Mouse (Mus musculus) gastrocnemius, adult 8-10 months (tissue): ENCODE data around the gene Ppp2r1b. TPM values are rescaled to one million over a fixed set of nuclear protein-coding genes. Genes with fewer than 3 reads are reported as not detected.

Source experiments
- DNase-seq, 2 experiments: peaks; one replicate each; pipeline ENCODE4 v3.0.0; 2022; ENCODE audit warnings: low spot score in 2 of 2
- total RNA-seq, 4 experiments: library from RNA; stranded (reverse); gene quantifications; 2 replicates each; pipeline ENCODE4 v1.2.4; 2022

Ppp2r1b gene
- total RNA-seq, 4 experiments from 2014 or later = 6.5 to 7.4 (median 7.0) TPM

DNA sequence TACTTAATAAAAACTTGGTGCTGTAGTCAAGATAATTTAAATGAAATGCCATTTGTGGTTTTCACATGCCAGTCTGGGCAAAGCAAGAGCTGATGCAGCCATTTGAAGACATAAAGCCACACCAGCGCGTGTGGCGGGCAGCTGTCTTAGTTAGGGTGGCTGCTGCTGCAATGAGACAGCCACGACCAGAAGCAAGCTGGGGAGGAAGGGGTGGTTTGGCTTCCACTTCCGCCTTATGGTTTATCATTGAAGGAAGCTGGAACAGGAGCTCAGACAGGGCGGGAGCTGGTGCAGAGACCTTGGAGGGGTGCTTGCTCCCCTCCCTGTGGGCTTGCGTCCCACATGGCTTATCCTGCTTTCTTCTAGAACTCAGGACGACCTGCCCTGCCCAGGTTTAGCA, 20.7 kb downstream of the Ppp2r1b start:
- no peak for DNase-seq

- no peak for DNase-seq
Observed at GRCm38 (mm10) chr9:50867015-50867414, 21.9 kb downstream of the Ppp2r1b start.

- no peak for DNase-seq
Observed at GRCm38 (mm10) chr9:50868182-50868581, 23.1 kb downstream of the Ppp2r1b start.

- no peak for DNase-seq
Observed at GRCm38 (mm10) chr9:50873210-50873609, 28.1 kb downstream of the Ppp2r1b start.

DNA sequence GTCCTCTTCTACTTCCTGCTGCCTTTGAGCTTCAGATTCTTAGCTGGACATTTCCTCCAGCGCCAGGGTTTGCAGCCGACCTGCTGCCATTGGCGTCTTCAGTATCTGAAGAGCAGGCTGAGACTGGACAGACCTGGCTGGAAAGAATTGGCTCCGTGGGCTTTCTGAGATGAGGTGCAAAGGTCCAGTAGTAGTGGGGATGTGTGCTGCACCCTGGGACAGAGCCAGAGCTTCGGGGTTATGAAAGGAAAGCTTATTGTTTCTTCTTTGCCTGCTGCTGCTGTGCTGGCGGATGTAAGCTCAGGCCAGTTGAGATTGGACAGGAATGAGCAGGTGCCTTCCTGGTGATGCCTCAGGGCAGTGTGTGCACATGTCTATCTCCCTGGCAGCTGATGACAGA, 28.9 kb downstream of the Ppp2r1b start:
- DNase-seq = no peak

DNA sequence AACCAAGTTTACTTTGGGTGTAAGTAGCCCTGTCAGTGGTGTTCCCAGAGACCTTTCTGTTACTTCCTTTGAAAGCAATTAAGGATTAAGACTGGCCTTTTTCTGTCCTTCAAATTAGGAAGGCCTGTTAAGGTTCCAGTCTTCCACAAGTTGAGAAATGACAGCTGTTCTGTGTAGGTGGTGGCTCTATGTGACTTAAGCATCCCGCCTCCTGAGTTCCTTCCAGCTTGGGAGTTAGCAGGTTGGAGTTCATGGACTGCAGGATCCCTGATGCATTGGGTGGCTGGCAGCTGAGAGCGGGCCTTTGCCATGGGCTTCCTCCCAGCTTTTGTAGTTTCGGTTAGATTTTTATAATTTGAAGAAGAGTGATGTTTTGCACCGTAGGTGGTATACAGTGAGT, 30.4 kb downstream of the Ppp2r1b start:
- no peak for DNase-seq

GRCm38 (mm10) chr9:50876287-50876686, 31.2 kb downstream of the Ppp2r1b start:
- DNase-seq = no peak

- DNase-seq = no peak
Observed at GRCm38 (mm10) chr9:50877431-50877830, 32.3 kb downstream of the Ppp2r1b start.

DNA sequence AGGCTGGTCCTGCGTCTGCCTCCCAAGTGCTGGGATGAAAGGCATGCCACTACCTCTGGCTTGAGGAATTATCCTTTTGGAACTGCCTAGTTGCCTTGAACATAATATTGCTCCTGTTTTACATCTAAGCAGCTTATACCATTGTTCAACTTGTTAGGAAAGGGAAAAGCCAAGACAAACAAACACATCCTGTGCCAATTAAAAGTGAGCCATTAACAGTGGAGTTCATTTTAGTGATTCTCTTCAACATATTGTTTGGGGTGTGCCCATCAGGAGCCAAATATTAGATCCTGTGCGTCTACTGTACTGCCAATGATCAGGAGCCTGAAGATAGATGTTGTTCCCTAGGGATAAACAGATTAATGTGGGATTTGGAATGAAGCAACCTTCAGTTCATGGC, 37.1 kb downstream of the Ppp2r1b start:
- DNase-seq = no peak

GRCm38 (mm10) chr9:50884093-50884492, 39.0 kb downstream of the Ppp2r1b start:
- DNase-seq = peak in 1 of 2 experiments; percentile 12

DNA sequence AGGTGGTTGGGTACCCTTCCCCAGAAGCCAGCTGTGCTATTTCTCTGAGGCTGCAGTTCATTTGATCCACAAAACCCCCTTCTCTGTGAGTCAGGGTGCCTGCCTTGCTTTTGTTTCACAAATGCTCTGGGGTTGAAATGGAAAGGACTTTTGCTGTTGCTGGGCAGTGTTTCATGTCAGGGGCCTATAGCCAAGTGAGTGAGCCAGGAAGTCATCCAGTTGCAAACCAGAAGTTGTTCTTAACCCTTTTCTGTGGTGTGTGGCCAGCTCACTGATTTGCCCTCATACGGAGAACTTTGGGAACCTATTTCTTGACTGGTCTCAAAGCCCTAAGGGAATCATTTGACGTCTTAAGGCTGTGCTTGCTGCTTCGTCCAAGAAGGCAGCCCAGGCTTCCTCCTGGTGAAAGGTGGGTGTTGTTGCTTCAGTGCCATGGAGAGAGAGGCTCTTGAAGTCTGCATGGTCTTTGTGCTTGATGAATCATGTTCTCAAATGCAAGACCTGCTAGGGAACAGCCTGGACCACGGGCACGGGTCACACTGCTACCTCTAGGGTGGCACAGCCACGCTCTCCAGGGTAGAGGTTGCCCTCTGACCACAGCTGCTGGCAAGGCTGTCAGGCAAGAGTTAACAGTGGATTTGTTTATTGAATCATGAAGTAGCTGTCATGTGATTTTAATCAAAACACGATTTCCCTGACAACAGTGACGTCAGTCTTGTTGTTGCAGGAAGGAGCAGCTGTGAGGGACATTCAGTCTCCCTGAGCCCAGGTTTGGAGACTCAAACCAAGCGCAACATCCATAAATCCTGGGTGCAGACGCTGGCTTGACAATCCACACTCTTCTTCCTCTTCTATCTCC, 39.9 kb downstream of the Ppp2r1b start:
- peak; percentile 48 to 62 for DNase-seq

GRCm38 (mm10) chr9:50885600-50885987, 40.5 kb downstream of the Ppp2r1b start:
- DNase-seq = peak; percentile 48 to 49

GRCm38 (mm10) chr9:50886870-50887269, 41.8 kb downstream of the Ppp2r1b start:
- DNase-seq = no peak

DNA sequence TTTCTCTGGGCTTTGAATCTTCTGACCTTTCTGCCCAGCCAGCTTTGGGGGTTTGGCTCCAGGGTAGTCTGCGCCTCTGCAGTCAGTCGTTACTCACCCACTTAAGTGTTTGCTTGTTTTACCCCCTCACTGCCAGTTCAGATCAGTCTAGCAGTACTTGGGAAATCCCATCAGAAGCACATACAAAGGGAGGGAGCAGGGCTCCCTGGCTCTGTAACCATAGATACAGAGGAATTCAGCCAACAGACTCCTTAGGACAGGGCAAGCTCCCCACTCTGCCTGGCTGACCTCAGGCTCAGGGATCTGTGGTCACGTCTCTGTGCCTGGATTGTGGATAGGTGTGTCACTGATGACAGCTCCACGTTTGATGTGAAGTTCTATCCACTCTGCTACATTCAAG, 42.2 kb downstream of the Ppp2r1b start:
- DNase-seq = peak; percentile 31 to 40

- peak in 1 of 2 experiments; percentile 25 for DNase-seq
Observed at GRCm38 (mm10) chr9:50889211-50889610, 44.1 kb downstream of the Ppp2r1b start.

- no peak for DNase-seq
Observed at GRCm38 (mm10) chr9:50889964-50890363, 44.9 kb downstream of the Ppp2r1b start.

DNA sequence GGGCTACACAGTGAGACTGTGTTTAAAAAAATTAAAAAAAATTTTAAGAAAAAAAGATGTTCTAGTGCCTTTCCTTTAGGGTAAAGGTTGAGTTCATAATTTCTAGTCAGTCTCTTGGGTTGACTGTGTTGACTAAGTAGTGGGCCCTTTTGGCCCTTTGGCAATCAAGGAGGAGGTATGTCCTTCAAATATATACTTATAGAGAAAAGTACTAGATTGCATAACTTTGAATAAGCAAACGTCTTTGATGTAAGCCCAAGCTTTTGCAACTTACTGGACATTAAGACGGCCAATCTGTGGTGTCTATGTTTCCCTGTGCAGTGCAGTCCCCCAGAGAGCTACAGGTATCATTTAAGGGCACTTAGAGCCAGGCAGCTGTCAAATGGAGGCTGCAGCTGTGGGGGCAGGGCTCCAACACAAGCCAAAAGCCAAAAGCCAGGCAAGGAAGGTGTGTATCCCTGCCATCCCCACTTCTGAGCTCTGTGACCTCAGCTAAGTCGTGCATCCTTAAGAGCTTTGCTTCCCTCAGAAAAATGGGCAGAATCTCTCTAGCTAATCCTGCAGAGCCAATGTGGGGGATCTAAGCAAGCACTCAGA, 45.5 kb downstream of the Ppp2r1b start:
- no peak for DNase-seq

DNA sequence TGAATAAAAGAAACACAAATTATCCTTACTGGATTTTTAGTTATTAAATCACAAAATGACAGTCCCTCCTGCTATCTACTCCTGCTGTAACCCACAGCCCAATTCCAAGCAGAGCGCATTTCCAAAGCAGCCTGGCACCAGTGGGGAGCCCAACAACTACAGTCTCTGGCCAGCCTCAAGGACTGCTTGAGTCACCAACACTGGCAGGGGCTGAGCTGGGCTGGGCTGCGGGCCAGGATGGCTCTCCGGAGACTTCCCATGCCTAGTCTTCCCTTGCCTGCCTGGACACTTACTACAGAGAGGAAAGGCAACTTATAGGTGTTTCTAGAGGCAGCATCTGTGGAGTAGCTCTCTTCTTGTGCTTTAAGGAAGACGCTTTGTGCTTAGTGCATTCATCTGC, 48.6 kb downstream of the Ppp2r1b start:
- DNase-seq = peak; percentile 86 to 89

DNA sequence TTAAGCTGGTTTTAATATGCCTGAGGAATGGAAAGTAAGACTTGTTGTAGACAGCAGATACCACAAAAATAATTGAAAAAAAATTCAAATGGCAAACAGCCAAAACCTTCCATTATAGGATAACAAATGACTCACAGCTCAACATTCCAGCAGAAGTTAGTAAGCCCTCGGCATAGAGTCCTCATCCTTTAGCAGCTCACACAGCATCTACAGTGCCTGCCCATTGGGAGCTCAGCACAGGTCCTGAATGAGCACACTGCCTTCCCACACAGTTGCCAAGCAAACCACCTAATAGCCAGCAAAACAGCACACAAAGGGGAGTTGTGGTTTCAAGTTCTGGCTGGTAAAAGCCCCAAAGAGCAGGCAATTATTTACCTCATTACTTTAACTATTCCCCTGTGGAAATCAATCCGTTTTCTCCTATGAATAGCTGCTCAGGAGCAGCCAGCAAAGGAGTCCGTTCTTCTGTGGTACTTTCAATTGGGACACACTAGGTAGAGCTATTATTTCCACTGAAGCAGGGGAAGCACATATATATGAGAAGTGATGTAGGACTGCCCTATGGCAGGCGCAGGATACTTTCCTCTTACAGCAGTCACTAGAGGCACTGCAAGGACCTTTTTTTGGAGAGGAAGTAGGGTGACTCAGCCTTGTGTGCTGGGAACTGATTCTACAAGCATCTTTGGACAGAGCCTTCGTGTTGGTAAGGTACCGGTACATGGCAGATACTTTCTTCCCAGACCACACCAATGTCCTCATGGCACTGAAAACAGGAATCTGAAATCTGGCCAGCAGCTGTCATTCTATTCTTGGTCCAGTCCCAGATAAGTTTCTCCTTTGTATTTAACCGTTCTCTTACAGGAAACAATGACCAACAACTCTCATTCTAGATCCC, 55.2 kb downstream of the Ppp2r1b start:
- no peak for DNase-seq

DNA sequence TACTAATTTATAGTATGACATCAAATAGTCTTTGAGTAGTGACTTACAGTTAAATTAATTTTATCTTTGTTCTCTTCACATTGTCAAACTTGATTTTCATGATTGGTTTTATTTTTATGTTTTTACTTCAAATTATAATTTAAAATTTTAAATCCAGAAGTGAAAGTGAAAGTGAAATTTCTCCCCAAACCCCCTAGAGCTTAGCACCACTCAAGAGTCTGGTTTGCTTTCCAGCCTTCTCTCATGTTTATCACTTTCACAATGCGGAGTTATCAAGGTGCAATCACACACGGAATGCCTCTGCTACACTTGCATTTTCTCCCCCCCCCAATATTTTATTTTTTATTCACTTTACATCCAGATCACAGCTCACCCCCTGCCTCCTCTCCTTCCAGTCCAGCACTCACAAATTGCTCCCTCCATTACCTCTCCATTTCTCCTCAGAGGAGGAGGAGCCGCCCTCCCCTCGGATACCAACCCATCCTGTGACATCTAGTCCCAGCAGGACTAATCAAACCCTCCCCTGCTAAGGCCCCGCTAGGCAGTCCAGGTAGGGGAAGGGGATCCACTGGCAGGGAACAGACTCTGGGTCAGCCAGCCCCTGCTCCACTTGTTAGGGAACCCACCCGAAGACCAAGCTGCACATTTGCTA, 59.2 kb downstream of the Ppp2r1b start:
- DNase-seq = no peak

- no peak for DNase-seq
Observed at GRCm38 (mm10) chr9:50905321-50905720, 60.2 kb downstream of the Ppp2r1b start.
